Mouse (Mus musculus): ENCODE data around the gene Myo1g. TPM values are rescaled to one million over a fixed set of nuclear protein-coding genes. Genes with fewer than 3 reads are reported as not detected.

Gene Myo1g
- polyA plus RNA-seq (2016; fragmentation: Nextera tagmentation; extraction: Ambion mirVana), result 0.66 and 1.8 TPM in 2 replicates

DNA sequence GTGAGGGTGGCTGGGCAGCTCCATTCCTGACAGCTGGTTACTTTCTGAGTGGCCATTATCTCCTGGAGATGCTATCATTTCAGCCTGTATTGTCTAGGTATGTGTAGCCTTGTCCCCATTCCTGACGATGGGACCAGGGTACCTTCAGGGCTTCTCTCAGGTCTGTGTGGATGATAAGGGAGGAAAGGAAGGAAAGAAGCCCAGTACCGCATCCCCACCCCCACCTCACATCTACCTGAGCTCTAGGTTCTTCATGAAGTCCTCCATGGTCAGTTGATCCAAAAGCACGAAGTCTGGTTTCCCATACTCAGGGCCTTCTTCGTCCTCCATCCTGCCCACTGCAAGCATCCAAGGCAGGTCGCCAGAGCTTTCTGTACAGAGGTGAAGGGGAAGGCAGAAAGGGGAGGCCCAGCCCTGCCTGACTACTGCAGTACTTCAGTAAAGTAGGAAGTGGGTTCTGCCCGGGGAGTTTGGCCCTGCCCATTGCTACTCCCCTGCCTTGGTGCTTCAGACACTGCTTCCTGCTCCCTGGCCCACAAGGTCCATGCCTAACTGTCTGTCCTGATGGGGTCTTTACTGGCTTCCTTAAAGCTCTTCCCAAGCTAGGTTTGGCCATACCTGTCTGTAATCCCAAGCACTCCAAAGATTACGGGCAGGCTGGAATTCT, at the start of gene Myo1g:
Myo1g (minus strand) TSS at position 459 of the 667 bp plus-strand sequence.
- no peak within 1 kb of the TSS for H3K27ac ChIP-seq
- no peak for ATAC-seq (ENCODE audit: insufficient number of reproducible peaks, insufficient read depth, low FRiP score, low TSS enrichment, low read depth)
- no peak within 1 kb of the TSS for H3K4me2 ChIP-seq
- no peak within 1 kb of the TSS for H3K4me3 ChIP-seq (replicated peaks)
- 73% methylated on average over 7 of the region's 7 CpGs for WGBS
- no peaks in the 10 kb centered on the region for H3K4me1 ChIP-seq (replicated peaks)
- H3K9me3 ChIP-seq, result no peaks in the 10 kb centered on the region
- H3K27me3 ChIP-seq, result no peaks in the 10 kb centered on the region
- H3K36me3 ChIP-seq, result peaks cover 20% of the 10 kb centered on the region
- 0 out of 2 replicates have a peak within 1 kb of the TSS, but pooled peaks have one; percentile 27 for H3K9ac ChIP-seq (replicated peaks)

DNA sequence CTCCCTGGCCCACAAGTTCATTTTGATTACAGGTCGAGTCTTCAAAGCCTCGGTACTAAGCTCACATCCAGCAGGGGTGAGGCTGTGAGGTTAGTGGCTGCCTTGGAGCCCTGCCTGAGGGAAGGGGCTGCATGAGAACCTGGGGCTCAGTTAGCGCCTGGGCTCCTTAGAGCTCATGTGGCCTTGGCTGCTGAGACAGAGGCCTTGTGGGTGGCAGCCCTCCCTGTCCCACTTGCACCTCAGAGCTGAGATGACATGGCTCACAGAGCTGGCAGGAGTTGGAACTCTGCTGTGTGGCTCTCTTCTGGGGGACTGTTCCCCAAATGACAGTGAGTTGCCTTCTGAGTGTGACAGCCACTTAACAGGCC, 48.6 kb upstream of the Myo1g start:
- peaks cover 67% of the 10 kb centered on the region for H3K36me3 ChIP-seq
- 62% methylated on average over 3 of the region's 3 CpGs for WGBS
- H3K4me3 ChIP-seq (replicated peaks), result no peak overlapping the region
- no peak overlapping the region for H3K27ac ChIP-seq
- H3K9ac ChIP-seq (replicated peaks), result no peak overlapping the region
- no peaks in the 10 kb centered on the region for H3K9me3 ChIP-seq
- no peaks in the 10 kb centered on the region for H3K4me1 ChIP-seq (replicated peaks)
- no peak overlapping the region for H3K4me2 ChIP-seq
- no peak for ATAC-seq (ENCODE audit: insufficient number of reproducible peaks, insufficient read depth, low FRiP score, low TSS enrichment, low read depth)
- H3K27me3 ChIP-seq, result no peaks in the 10 kb centered on the region

- Histone ChIP-seq H3K36me3 (peaks cover 66% of the 10 kb centered on the region), H3K4me3 (replicated peaks) (no peak overlapping the region), H3K9ac (replicated peaks) (no peak overlapping the region), H3K4me1 (replicated peaks) (no peaks in the 10 kb centered on the region), H3K4me2 (no peak overlapping the region), H3K9me3 (no peaks in the 10 kb centered on the region), H3K27me3 (no peaks in the 10 kb centered on the region), H3K27ac (no peak overlapping the region)
- no peak for ATAC-seq (ENCODE audit: insufficient number of reproducible peaks, insufficient read depth, low FRiP score, low TSS enrichment, low read depth)
- 73% methylated on average over 11 of the region's 11 CpGs for WGBS
Measured at GRCm38 (mm10) chr11:6568584-6569409, 48.0 kb upstream of the Myo1g start.

DNA sequence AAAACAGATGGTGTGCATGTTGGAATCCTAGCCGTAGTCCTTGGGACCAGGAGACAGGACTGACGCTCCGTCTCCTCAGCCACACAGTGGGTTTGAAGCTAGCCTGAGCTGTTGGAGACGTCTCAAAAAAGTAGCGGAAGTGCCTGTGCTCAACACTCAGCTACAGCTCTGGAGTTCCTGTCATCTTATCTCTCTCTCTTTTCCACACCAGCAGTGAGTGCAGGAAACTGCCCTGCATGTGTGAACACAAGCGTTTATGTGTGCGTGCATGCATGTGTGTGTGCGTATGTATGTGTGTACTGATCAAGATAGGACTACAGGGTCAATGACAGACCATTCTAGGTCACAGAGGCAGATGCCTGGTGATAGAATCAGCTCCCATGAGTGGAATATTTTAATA, 47.2 kb upstream of the Myo1g start:
- no peak overlapping the region for H3K4me3 ChIP-seq (replicated peaks)
- H3K27ac ChIP-seq, result no peak overlapping the region
- WGBS, result 88% methylated on average over 8 of the region's 8 CpGs
- H3K27me3 ChIP-seq, result no peaks in the 10 kb centered on the region
- no peaks in the 10 kb centered on the region for H3K4me1 ChIP-seq (replicated peaks)
- H3K9me3 ChIP-seq, result no peaks in the 10 kb centered on the region
- H3K36me3 ChIP-seq, result peaks cover 66% of the 10 kb centered on the region
- H3K9ac ChIP-seq (replicated peaks), result no peak overlapping the region
- ATAC-seq (ENCODE audit: insufficient number of reproducible peaks, insufficient read depth, low FRiP score, low TSS enrichment, low read depth), result no peak
- H3K4me2 ChIP-seq, result no peak overlapping the region

DNA sequence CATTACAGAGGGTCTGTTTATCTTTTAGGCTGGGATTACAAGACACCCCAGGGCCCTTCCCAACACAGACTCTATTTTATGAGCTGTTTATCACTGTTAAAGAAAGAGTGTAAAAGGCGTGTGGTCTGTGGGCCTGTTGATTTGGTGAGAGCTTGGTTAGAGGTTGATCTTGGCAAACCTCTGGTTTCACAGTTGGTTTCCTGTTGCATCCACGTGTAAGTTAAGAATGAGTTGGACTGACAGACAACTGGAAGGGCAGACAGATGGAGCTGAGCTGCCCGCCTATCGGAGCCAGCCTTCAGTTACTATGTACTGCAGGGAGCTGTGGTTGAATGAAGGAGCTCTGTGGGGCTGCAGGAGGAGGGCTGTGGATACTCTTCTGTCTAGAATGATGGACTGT, 45.7 kb upstream of the Myo1g start:
- H3K4me2 ChIP-seq, result no peak overlapping the region
- ATAC-seq (ENCODE audit: insufficient number of reproducible peaks, insufficient read depth, low FRiP score, low TSS enrichment, low read depth), result no peak
- 58% methylated on average over 4 of the region's 4 CpGs for WGBS

GRCm38 (mm10) chr11:6563201-6563600, 42.4 kb upstream of the Myo1g start:
- Histone ChIP-seq H3K36me3 (peaks cover 40% of the 10 kb centered on the region), H3K27me3 (no peaks in the 10 kb centered on the region), H3K27ac (no peak overlapping the region), H3K4me3 (replicated peaks) (no peak overlapping the region), H3K4me2 (no peak overlapping the region), H3K9me3 (no peaks in the 10 kb centered on the region), H3K4me1 (replicated peaks) (no peaks in the 10 kb centered on the region; the same call in 1 of the 2 replicates), H3K9ac (replicated peaks) (no peak overlapping the region)
- 88% methylated on average over 4 of the region's 4 CpGs for WGBS
- no peak for ATAC-seq (ENCODE audit: insufficient number of reproducible peaks, insufficient read depth, low FRiP score, low TSS enrichment, low read depth)

More for the DNA sequence above, 45.7 kb upstream of the Myo1g start:
- no peak overlapping the region for H3K27ac ChIP-seq
- H3K36me3 ChIP-seq, result peaks cover 59% of the 10 kb centered on the region
- H3K4me3 ChIP-seq (replicated peaks), result no peak overlapping the region
- H3K9ac ChIP-seq (replicated peaks), result no peak overlapping the region
- no peaks in the 10 kb centered on the region for H3K4me1 ChIP-seq (replicated peaks)
- no peaks in the 10 kb centered on the region for H3K27me3 ChIP-seq
- no peaks in the 10 kb centered on the region for H3K9me3 ChIP-seq

DNA sequence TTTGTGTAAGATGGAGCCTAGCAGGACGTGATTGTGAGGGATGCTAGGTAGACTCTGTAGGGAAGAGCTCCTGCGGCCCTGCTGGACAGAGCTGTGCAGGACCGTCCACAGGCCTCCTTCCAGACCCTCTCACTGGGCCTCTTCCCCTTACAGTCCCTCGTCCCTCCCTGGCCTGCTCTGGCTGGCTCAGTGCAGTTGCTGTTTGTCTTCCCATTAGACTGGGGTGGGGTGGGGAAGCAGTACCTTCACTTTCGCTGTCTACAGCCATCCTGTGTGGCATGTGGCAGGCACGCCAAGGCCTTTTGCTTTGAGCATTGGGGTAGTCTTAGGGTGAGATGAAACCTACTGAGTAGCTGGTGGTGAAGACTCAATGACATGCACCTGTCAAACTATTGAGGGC, 41.6 kb upstream of the Myo1g start:
- ATAC-seq (ENCODE audit: insufficient number of reproducible peaks, insufficient read depth, low FRiP score, low TSS enrichment, low read depth), result no peak
- H3K27ac ChIP-seq, result no peak overlapping the region
- H3K36me3 ChIP-seq, result peaks cover 38% of the 10 kb centered on the region
- no peak overlapping the region for H3K4me3 ChIP-seq (replicated peaks)
- no peaks in the 10 kb centered on the region for H3K27me3 ChIP-seq
- H3K4me2 ChIP-seq, result no peak overlapping the region
- WGBS, result 86% methylated on average over 6 of the region's 6 CpGs
- H3K9me3 ChIP-seq, result no peaks in the 10 kb centered on the region
- no peaks in the 10 kb centered on the region; the same call in 1 of the 2 replicates for H3K4me1 ChIP-seq (replicated peaks)
- H3K9ac ChIP-seq (replicated peaks), result no peak overlapping the region

DNA sequence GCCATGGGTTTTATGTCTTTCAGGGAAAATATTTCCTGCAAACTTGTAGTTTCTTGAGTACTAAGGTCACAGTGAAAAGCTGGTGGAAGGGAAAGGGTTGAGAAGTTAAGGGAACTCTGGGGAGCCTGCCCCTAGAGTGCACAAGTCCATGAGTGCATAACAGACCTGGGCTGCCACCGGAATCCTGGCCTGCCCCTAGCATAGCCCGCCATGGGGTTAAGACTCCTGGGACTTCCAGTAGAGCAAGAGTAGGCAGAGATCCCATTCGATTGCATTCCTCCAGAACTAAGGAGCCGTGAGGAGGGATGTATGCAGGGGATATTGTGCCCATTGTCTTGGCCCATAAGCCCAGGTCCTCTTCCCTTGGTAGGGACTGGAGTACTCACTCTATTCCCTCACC, 40.7 kb upstream of the Myo1g start:
- 91% methylated on average over 4 of the region's 4 CpGs for WGBS
- ATAC-seq (ENCODE audit: insufficient number of reproducible peaks, insufficient read depth, low FRiP score, low TSS enrichment, low read depth), result no peak
- no peak overlapping the region for H3K9ac ChIP-seq (replicated peaks)
- no peak overlapping the region for H3K4me2 ChIP-seq
- H3K27me3 ChIP-seq, result no peaks in the 10 kb centered on the region
- H3K4me1 ChIP-seq (replicated peaks), result no peaks in the 10 kb centered on the region; the same call in 1 of the 2 replicates
- H3K27ac ChIP-seq, result no peak overlapping the region
- peaks cover 40% of the 10 kb centered on the region for H3K36me3 ChIP-seq
- no peaks in the 10 kb centered on the region for H3K9me3 ChIP-seq
- no peak overlapping the region for H3K4me3 ChIP-seq (replicated peaks)

DNA sequence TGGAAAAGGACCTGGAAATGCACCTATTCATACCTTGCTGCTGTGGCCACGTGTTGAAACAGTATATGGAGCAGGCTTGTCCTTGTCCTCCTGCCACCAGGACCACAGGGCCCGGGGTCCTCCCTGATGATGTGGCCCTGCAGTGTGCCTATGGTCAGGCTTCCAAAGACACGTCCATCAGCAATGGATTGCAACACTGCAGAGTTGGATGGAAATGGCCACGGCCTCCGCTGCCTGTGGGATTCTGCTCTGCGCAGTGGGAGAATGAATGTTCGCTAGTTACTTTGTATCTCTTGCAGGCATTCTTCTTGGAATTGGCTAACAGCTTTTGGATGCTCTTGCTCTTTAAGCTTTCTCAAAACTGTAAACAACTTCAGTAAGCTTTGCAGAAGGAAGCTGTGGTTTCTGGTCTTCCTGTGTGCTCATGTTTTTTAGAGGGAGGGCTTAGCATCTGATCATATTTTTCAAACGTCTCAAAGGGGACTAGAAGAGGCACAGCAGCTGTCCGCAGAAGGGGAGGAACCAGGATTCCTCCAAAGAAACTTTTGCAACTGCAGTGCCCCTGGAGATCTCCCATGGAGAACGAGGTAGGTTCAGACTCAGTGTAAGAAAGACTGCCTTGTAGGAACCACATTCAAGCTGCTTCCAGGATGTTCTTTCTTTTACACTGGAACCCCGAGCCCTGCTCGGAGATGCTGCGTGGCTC, 40.0 kb upstream of the Myo1g start:
- Histone ChIP-seq H3K4me3 (replicated peaks) (no peak overlapping the region), H3K27ac (no peak overlapping the region), H3K27me3 (no peaks in the 10 kb centered on the region), H3K9me3 (no peaks in the 10 kb centered on the region), H3K36me3 (peaks cover 45% of the 10 kb centered on the region), H3K4me1 (replicated peaks) (no peaks in the 10 kb centered on the region; the same call in 1 of the 2 replicates), H3K4me2 (no peak overlapping the region), H3K9ac (replicated peaks) (no peak overlapping the region)
- no peak for ATAC-seq (ENCODE audit: insufficient number of reproducible peaks, insufficient read depth, low FRiP score, low TSS enrichment, low read depth)
- WGBS, result 89% methylated on average over 13 of the region's 13 CpGs

- Histone ChIP-seq H3K4me1 (replicated peaks) (no peaks in the 10 kb centered on the region; the same call in 1 of the 2 replicates), H3K27ac (no peak overlapping the region), H3K4me2 (no peak overlapping the region), H3K27me3 (no peaks in the 10 kb centered on the region), H3K9ac (replicated peaks) (no peak overlapping the region), H3K4me3 (replicated peaks) (no peak overlapping the region), H3K36me3 (peaks cover 47% of the 10 kb centered on the region), H3K9me3 (no peaks in the 10 kb centered on the region)
- WGBS, result 92% methylated on average over 2 of the region's 2 CpGs
- ATAC-seq (ENCODE audit: insufficient number of reproducible peaks, insufficient read depth, low FRiP score, low TSS enrichment, low read depth), result no peak
Measured at GRCm38 (mm10) chr11:6559996-6560395, 39.2 kb upstream of the Myo1g start.

DNA sequence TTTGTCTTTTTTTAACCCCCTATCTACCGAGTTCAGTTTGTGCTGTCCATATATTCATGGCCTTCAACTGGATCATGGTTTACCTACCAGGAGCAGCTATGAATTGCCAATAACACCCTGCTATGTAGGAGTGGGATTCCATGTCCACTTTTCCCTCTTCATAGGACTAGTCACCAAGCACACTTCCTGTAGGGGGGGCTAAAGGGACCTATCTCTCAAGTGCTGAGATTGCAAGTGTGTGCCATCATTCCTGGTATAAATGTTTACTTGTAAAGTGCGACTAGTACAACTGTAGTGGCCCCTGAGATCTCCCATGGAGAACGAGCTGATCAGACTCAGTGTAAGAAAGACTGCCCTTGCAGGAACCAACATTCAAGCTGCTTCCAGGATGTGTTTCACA, 37.5 kb upstream of the Myo1g start:
- Histone ChIP-seq H3K27ac (no peak overlapping the region), H3K9me3 (no peaks in the 10 kb centered on the region), H3K9ac (replicated peaks) (no peak overlapping the region), H3K4me3 (replicated peaks) (no peak overlapping the region), H3K4me2 (no peak overlapping the region), H3K36me3 (peaks cover 46% of the 10 kb centered on the region), H3K4me1 (replicated peaks) (no peaks in the 10 kb centered on the region; the same call in 1 of the 2 replicates), H3K27me3 (no peaks in the 10 kb centered on the region)
- ATAC-seq (ENCODE audit: insufficient number of reproducible peaks, insufficient read depth, low FRiP score, low TSS enrichment, low read depth), result no peak
- WGBS, result 84% methylated on average over 3 of the region's 3 CpGs

Data from limb, embryonic 12.5 days (tissue).